8 mouse cellular contexts compared by ENCODE assay signal in the genomic region with DNA sequence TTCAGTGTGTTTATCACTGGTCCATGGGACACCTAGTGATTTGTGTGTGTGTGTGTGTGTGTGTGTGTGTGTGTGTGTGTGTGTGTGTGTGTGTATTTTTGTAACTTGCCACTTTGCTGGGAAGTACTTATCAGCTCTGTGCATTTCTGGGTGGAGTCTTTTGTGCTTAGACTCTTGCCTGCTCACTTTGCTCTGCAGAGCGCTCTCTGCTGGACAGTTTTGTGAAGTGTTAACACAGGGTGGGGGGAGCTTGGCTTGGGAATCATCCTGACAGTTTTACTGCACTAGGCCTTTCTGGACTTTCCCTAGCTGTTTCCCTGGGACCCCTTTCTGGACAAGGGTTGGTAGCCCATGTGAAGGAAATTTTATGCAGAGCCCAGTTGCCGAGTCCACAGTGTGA. TPM values are rescaled to one million over a fixed set of nuclear protein-coding genes. Genes with fewer than 3 reads are reported as not detected.
DNase-seq lines count a peak whose midpoint lies in the region; ATAC-seq and TF ChIP-seq lines count a peak whose summit lies in the region.

No protein-coding gene starts in this region.

- WGBS in thymus, adult 2 months, result 54% methylated on average over 2 of the region's 2 CpGs
- WGBS in liver, embryonic 16.5 days (ENCODE audit: insufficient replicate concordance), result 41% methylated on average over 2 of the region's 2 CpGs

- no peaks in the 10 kb centered on the region for H3K27me3 ChIP-seq in thymus, adult 2 months (ENCODE audit: control insufficient read depth, insufficient read depth, low read length)
- no peaks in the 10 kb centered on the region for H3K27me3 ChIP-seq in liver, embryonic 16.5 days (ENCODE audit: control insufficient read depth, insufficient read depth, low read depth, low read length)

- H3K9ac ChIP-seq in liver, embryonic 16.5 days (ENCODE audit: low read depth, low read length), result no peak overlapping the region

- H3K27ac ChIP-seq in thymus, adult 2 months (ENCODE audit: control insufficient read depth, insufficient read depth, low read length), result no peak overlapping the region
- no peak overlapping the region for H3K27ac ChIP-seq in liver, embryonic 16.5 days (ENCODE audit: low read length)

- no peak for TF ChIP-seq CTCF in thymus, adult 2 months (IDR thresholded peaks at IDR 0.05; ENCODE audit: borderline replicate concordance, control insufficient read depth, extremely low read depth, insufficient read depth, low read length, poor library complexity)

- H3K4me1 ChIP-seq in thymus, adult 2 months (replicated peaks; ENCODE audit: control insufficient read depth, insufficient read depth, low read length), result no peaks in the 10 kb centered on the region
- H3K4me1 ChIP-seq in liver, embryonic 16.5 days (ENCODE audit: control insufficient read depth, low read depth, low read length), result no peaks in the 10 kb centered on the region

- H3K36me3 ChIP-seq in thymus, adult 2 months (ENCODE audit: control insufficient read depth, insufficient read depth, low read length), result no peaks in the 10 kb centered on the region
- no peaks in the 10 kb centered on the region for H3K36me3 ChIP-seq in liver, embryonic 16.5 days (ENCODE audit: control insufficient read depth, insufficient read depth)

- no peak for TF ChIP-seq POLR2A in thymus, adult 2 months (IDR thresholded peaks at IDR 0.05; ENCODE audit: control insufficient read depth, extremely low read depth, insufficient read depth, low read length, poor library complexity)

- no peaks in the 10 kb centered on the region for H3K9me3 ChIP-seq in liver, embryonic 16.5 days (replicated peaks; ENCODE audit: control insufficient read depth, low read length)

- DNase-seq in CD4-positive, CD25-positive, alpha-beta regulatory T cell, adult 2 months (ENCODE audit: low read depth, low spot score), result peak; percentile 31
- peak; percentile 10 for DNase-seq in thymus, adult 2 months
- DNase-seq in thymus, adult 18-20 months, result no peak
- peak; percentile 24 to 52 for DNase-seq in frontal cortex, postnatal 14 days (ENCODE audit: low spot score in 2 of 2)
- DNase-seq in kidney, postnatal 10 days, result peak; percentile 82
- peak; percentile 63 for DNase-seq in right cerebral cortex, postnatal 14 days

- no peak overlapping the region for H3K4me3 ChIP-seq in thymus, adult 2 months (ENCODE audit: control insufficient read depth, insufficient read depth, low read length)
- H3K4me3 ChIP-seq in liver, embryonic 16.5 days (ENCODE audit: low read depth, low read length), result no peak overlapping the region

- ATAC-seq in CD4-positive, CD25-positive, alpha-beta regulatory T cell, adult 4 months, result no peak
- peak; percentile 11; the same call in 1 of the 2 replicates for ATAC-seq in liver, embryonic 16.5 days (ENCODE audit: low read depth)

- H3K4me2 ChIP-seq in liver, embryonic 16.5 days (ENCODE audit: low read depth, low read length), result no peak overlapping the region

RNA-seq across cellular contexts. Expression of gene Cops8, which starts 12.0 kb away (rescaled TPM):
- 100 to 1,000 TPM; 149 to 150 TPM for polyA plus RNA-seq in CD4-positive, CD25-positive, alpha-beta regulatory T cell, adult 4 months (2017; shearing (Covaris generic))
- 65.1 and 80.9 TPM in 2 replicates for polyA plus RNA-seq in thymus, adult 2 months (2012; rRNA removed)
- polyA plus RNA-seq in liver, embryonic 16.5 days (2015; fragmentation: Nextera tagmentation; extraction: Ambion mirVana), result 40.0 and 41.4 TPM in 2 replicates

Comparison
In these comparisons a context has a peak if more than half of its experiments do, and no peak if none do; other contexts are left out.
1. DNase-seq: peak in CD4-positive, CD25-positive, alpha-beta regulatory T cell, adult 2 months (single experiment), thymus, adult 2 months (single experiment), frontal cortex, postnatal 14 days (2 of 2), kidney, postnatal 10 days (single experiment) and right cerebral cortex, postnatal 14 days (single experiment); none in thymus, adult 18-20 months (0 of 2).